Mouse (Mus musculus): ENCODE measurements at regions not wholly inside any gene's neighbourhood (a gene's known extent, or its start where the extent isn't known, plus 50 kb on each side); places are given as distances from the start of the nearest gene placed in this dataset.

- 77% methylated on average over 2 of the region's 2 CpGs for WGBS
- TF ChIP-seq POLR2A (IDR thresholded peaks at IDR 0.05; ENCODE audit: control insufficient read depth, extremely low read depth, insufficient read depth, low read length, poor library complexity) (no peak), CTCF (IDR thresholded peaks at IDR 0.05; ENCODE audit: borderline replicate concordance, control insufficient read depth, extremely low read depth, insufficient read depth, low read length, poor library complexity) (no peak)
- no peak for DNase-seq
- no peaks in the 10 kb centered on the region for H3K36me3 ChIP-seq (ENCODE audit: control insufficient read depth, insufficient read depth, low read length)
- no peak overlapping the region for H3K27ac ChIP-seq (ENCODE audit: control insufficient read depth, insufficient read depth, low read length)
- no peak overlapping the region for H3K4me3 ChIP-seq (ENCODE audit: control insufficient read depth, insufficient read depth, low read length)
- H3K27me3 ChIP-seq (ENCODE audit: control insufficient read depth, insufficient read depth, low read length): no peaks in the 10 kb centered on the region
- peaks cover 7% of the 10 kb centered on the region; the same call in 1 of the 2 replicates for H3K4me1 ChIP-seq (replicated peaks; ENCODE audit: control insufficient read depth, insufficient read depth, low read length)
Measured at GRCm38 (mm10) chr15:36931460-36931859, 76.1 kb downstream of the Zfp706 start.

- H3K27me3 ChIP-seq (ENCODE audit: control insufficient read depth, insufficient read depth, low read length): no peaks in the 10 kb centered on the region
- no peak overlapping the region for H3K4me3 ChIP-seq (ENCODE audit: control insufficient read depth, insufficient read depth, low read length)
- no peak for TF ChIP-seq POLR2A (IDR thresholded peaks at IDR 0.05; ENCODE audit: control insufficient read depth, extremely low read depth, insufficient read depth, low read length, poor library complexity)
- no peak for TF ChIP-seq CTCF (IDR thresholded peaks at IDR 0.05; ENCODE audit: borderline replicate concordance, control insufficient read depth, extremely low read depth, insufficient read depth, low read length, poor library complexity)
- H3K27ac ChIP-seq (ENCODE audit: control insufficient read depth, insufficient read depth, low read length): no peak overlapping the region
- H3K4me1 ChIP-seq (replicated peaks; ENCODE audit: control insufficient read depth, insufficient read depth, low read length): peaks cover 7% of the 10 kb centered on the region; the same call in 1 of the 2 replicates
- WGBS: 61% methylated on average over 6 of the region's 6 CpGs
- DNase-seq: no peak
- H3K36me3 ChIP-seq (ENCODE audit: control insufficient read depth, insufficient read depth, low read length): no peaks in the 10 kb centered on the region
Measured at GRCm38 (mm10) chr15:36930433-36930832, 77.1 kb downstream of the Zfp706 start.

GRCm38 (mm10) chr15:36929786-36930185, 77.8 kb downstream of the Zfp706 start:
- H3K27ac ChIP-seq (ENCODE audit: control insufficient read depth, insufficient read depth, low read length): no peak overlapping the region
- DNase-seq: no peak

GRCm38 (mm10) chr15:36929088-36929487, 78.5 kb downstream of the Zfp706 start:
- WGBS: 97% methylated on average over 3 of the region's 3 CpGs
- no peak for DNase-seq
- no peak for TF ChIP-seq CTCF (IDR thresholded peaks at IDR 0.05; ENCODE audit: borderline replicate concordance, control insufficient read depth, extremely low read depth, insufficient read depth, low read length, poor library complexity)
- TF ChIP-seq POLR2A (IDR thresholded peaks at IDR 0.05; ENCODE audit: control insufficient read depth, extremely low read depth, insufficient read depth, low read length, poor library complexity): no peak
- H3K27me3 ChIP-seq (ENCODE audit: control insufficient read depth, insufficient read depth, low read length): no peaks in the 10 kb centered on the region
- H3K27ac ChIP-seq (ENCODE audit: control insufficient read depth, insufficient read depth, low read length): no peak overlapping the region
- H3K4me3 ChIP-seq (ENCODE audit: control insufficient read depth, insufficient read depth, low read length): no peak overlapping the region
- H3K36me3 ChIP-seq (ENCODE audit: control insufficient read depth, insufficient read depth, low read length): no peaks in the 10 kb centered on the region
- peaks cover 7% of the 10 kb centered on the region; the same call in 1 of the 2 replicates for H3K4me1 ChIP-seq (replicated peaks; ENCODE audit: control insufficient read depth, insufficient read depth, low read length)

More at GRCm38 (mm10) chr15:36929786-36930185, 77.8 kb downstream of the Zfp706 start:
- H3K36me3 ChIP-seq (ENCODE audit: control insufficient read depth, insufficient read depth, low read length): no peaks in the 10 kb centered on the region
- H3K4me1 ChIP-seq (replicated peaks; ENCODE audit: control insufficient read depth, insufficient read depth, low read length): peaks cover 7% of the 10 kb centered on the region; the same call in 1 of the 2 replicates
- WGBS: 100% methylated on average over 2 of the region's 2 CpGs
- H3K27me3 ChIP-seq (ENCODE audit: control insufficient read depth, insufficient read depth, low read length): no peaks in the 10 kb centered on the region
- H3K4me3 ChIP-seq (ENCODE audit: control insufficient read depth, insufficient read depth, low read length): no peak overlapping the region
- TF ChIP-seq POLR2A (IDR thresholded peaks at IDR 0.05; ENCODE audit: control insufficient read depth, extremely low read depth, insufficient read depth, low read length, poor library complexity) (no peak), CTCF (IDR thresholded peaks at IDR 0.05; ENCODE audit: borderline replicate concordance, control insufficient read depth, extremely low read depth, insufficient read depth, low read length, poor library complexity) (no peak)

GRCm38 (mm10) chr15:36928678-36929077, 78.9 kb downstream of the Zfp706 start:
- Histone ChIP-seq H3K36me3 (ENCODE audit: control insufficient read depth, insufficient read depth, low read length) (no peaks in the 10 kb centered on the region), H3K27me3 (ENCODE audit: control insufficient read depth, insufficient read depth, low read length) (no peaks in the 10 kb centered on the region), H3K4me1 (replicated peaks; ENCODE audit: control insufficient read depth, insufficient read depth, low read length) (peaks cover 7% of the 10 kb centered on the region; the same call in 1 of the 2 replicates), H3K4me3 (ENCODE audit: control insufficient read depth, insufficient read depth, low read length) (no peak overlapping the region), H3K27ac (ENCODE audit: control insufficient read depth, insufficient read depth, low read length) (no peak overlapping the region)
- no peak for TF ChIP-seq CTCF (IDR thresholded peaks at IDR 0.05; ENCODE audit: borderline replicate concordance, control insufficient read depth, extremely low read depth, insufficient read depth, low read length, poor library complexity)
- TF ChIP-seq POLR2A (IDR thresholded peaks at IDR 0.05; ENCODE audit: control insufficient read depth, extremely low read depth, insufficient read depth, low read length, poor library complexity): no peak
- 98% methylated on average over 4 of the region's 4 CpGs for WGBS
- DNase-seq: no peak

- Histone ChIP-seq H3K36me3 (ENCODE audit: control insufficient read depth, insufficient read depth, low read length) (no peaks in the 10 kb centered on the region), H3K4me3 (ENCODE audit: control insufficient read depth, insufficient read depth, low read length) (no peak overlapping the region), H3K27me3 (ENCODE audit: control insufficient read depth, insufficient read depth, low read length) (no peaks in the 10 kb centered on the region), H3K27ac (ENCODE audit: control insufficient read depth, insufficient read depth, low read length) (no peak overlapping the region), H3K4me1 (replicated peaks; ENCODE audit: control insufficient read depth, insufficient read depth, low read length) (peaks cover 7% of the 10 kb centered on the region; the same call in 1 of the 2 replicates)
- WGBS: 34% methylated on average over 5 of the region's 5 CpGs
- no peak for DNase-seq
- TF ChIP-seq POLR2A (IDR thresholded peaks at IDR 0.05; ENCODE audit: control insufficient read depth, extremely low read depth, insufficient read depth, low read length, poor library complexity) (no peak), CTCF (IDR thresholded peaks at IDR 0.05; ENCODE audit: borderline replicate concordance, control insufficient read depth, extremely low read depth, insufficient read depth, low read length, poor library complexity) (no peak)
Measured at GRCm38 (mm10) chr15:36927436-36927835, 80.1 kb downstream of the Zfp706 start.

- no peak for DNase-seq
- no peaks in the 10 kb centered on the region for H3K4me1 ChIP-seq (replicated peaks; ENCODE audit: control insufficient read depth, insufficient read depth, low read length)
- no peaks in the 10 kb centered on the region for H3K36me3 ChIP-seq (ENCODE audit: control insufficient read depth, insufficient read depth, low read length)
- no peak overlapping the region for H3K4me3 ChIP-seq (ENCODE audit: control insufficient read depth, insufficient read depth, low read length)
- TF ChIP-seq CTCF (IDR thresholded peaks at IDR 0.05; ENCODE audit: borderline replicate concordance, control insufficient read depth, extremely low read depth, insufficient read depth, low read length, poor library complexity): no peak
- TF ChIP-seq POLR2A (IDR thresholded peaks at IDR 0.05; ENCODE audit: control insufficient read depth, extremely low read depth, insufficient read depth, low read length, poor library complexity): no peak
- H3K27me3 ChIP-seq (ENCODE audit: control insufficient read depth, insufficient read depth, low read length): no peaks in the 10 kb centered on the region
- 96% methylated on average over 6 of the region's 6 CpGs for WGBS
- no peak overlapping the region for H3K27ac ChIP-seq (ENCODE audit: control insufficient read depth, insufficient read depth, low read length)
Measured at GRCm38 (mm10) chr15:36924171-36924570, 83.4 kb downstream of the Zfp706 start.

Measured in thymus, adult 2 months (tissue).